Mouse (Mus musculus) small intestine, adult 2 months (tissue): Measurements from ENCODE around the gene C2cd4a.

Source experiments
- CTCF ChIP-seq: fragments of 200-500 bp; IDR thresholded peaks from 2 replicates; pipeline ENCODE4 v1.5.1; 2012; ENCODE audit warnings: low read depth, mild to moderate bottlenecking, control low read depth, inconsistent platforms, low read length, moderate library complexity, mixed read lengths; ENCODE audit not compliant: insufficient replicate concordance, insufficient read length; ENCODE audit errors: extremely low read depth
- POLR2A ChIP-seq: fragments of 200-500 bp; IDR thresholded peaks from 2 replicates; pipeline ENCODE4 v1.6.1; 2012; ENCODE audit warnings: low read depth, mild to moderate bottlenecking, control low read depth, inconsistent platforms, low read length, moderate library complexity

- no peak for TF ChIP-seq CTCF
- no peak for TF ChIP-seq POLR2A
Observed at GRCm38 (mm10) chr9:67864011-67864410, 31.9 kb upstream of the C2cd4a start.
